Mouse (Mus musculus) limb, embryonic 15.5 days (tissue): ENCODE measurements around the gene Cd177. TPM values are rescaled to one million over a fixed set of nuclear protein-coding genes. Genes with fewer than 3 reads are reported as not detected.
"Not testable (repeated sequence)": the region's sequence is repeated elsewhere in the genome, so short reads cannot be mapped to it uniquely, and the experiment has no call there.

Source experiments
- ATAC-seq: fragments of 200-750 bp; cut with Nextera tagmentation; 2 replicates; pipeline ENCODE4 v1.8.0; 2017; ENCODE audit warnings: low read depth, moderate TSS enrichment; ENCODE audit not compliant: insufficient number of reproducible peaks, low FRiP score, low TSS enrichment
- H3K27ac ChIP-seq: fragments of 300-500 bp; sonication (generic); 2 replicates; pipeline ENCODE4 v1.5.1; 2015; ENCODE audit warnings: moderate library complexity, mild to moderate bottlenecking, inconsistent platforms
- H3K27me3 ChIP-seq: fragments of 300-500 bp; sonication (generic); 2 replicates; pipeline ENCODE4 v1.6.1; 2015; ENCODE audit warnings: inconsistent platforms
- H3K36me3 ChIP-seq: fragments of 300-500 bp; sonication (generic); 2 replicates; pipeline ENCODE4 v1.6.1; 2015; ENCODE audit warnings: inconsistent platforms
- H3K4me1 ChIP-seq: fragments of 300-500 bp; sonication (generic); 2 replicates; pipeline ENCODE4 v1.6.1; 2015; ENCODE audit warnings: inconsistent platforms
- H3K4me2 ChIP-seq: fragments of 300-500 bp; sonication (generic); 2 replicates; pipeline ENCODE4 v1.6.1; 2015; ENCODE audit warnings: mild to moderate bottlenecking, inconsistent platforms
- H3K4me3 ChIP-seq: fragments of 300-500 bp; sonication (generic); 2 replicates; pipeline ENCODE4 v1.5.1; 2015; ENCODE audit warnings: mild to moderate bottlenecking, inconsistent platforms
- H3K9ac ChIP-seq: fragments of 300-500 bp; sonication (generic); 2 replicates; pipeline ENCODE4 v1.6.1; 2015; ENCODE audit warnings: inconsistent platforms
- H3K9me3 ChIP-seq: fragments of 300-500 bp; sonication (generic); 2 replicates; pipeline ENCODE4 v1.6.1; 2016; ENCODE audit warnings: inconsistent platforms
- WGBS: fragments of 180-500 bp; shearing (Covaris S2); methylation state at CpG from one replicate; pipeline ENCODE4 v1.1.7; 2015; 5-methylcytosine and 5-hydroxymethylcytosine counted together
- polyA plus RNA-seq: library from polyadenylated mRNA; unstranded; fragments of >200 nt; fragmentation: Nextera tagmentation; extraction: Ambion mirVana; gene quantifications from 2 replicates; pipeline ENCODE4 v1.2.1, GENCODE M21; 2015

Cd177 gene
- 0.23 and 0.25 TPM in 2 replicates for polyA plus RNA-seq

GRCm38 (mm10) chr7:24760211-24760610, at the start of gene Cd177:
Cd177 (minus strand) TSS chr7:24760311.
- H3K9me3 ChIP-seq: no peaks in the 10 kb centered on the region
- no peaks in the 10 kb centered on the region for H3K36me3 ChIP-seq
- H3K4me2 ChIP-seq: no peak within 1 kb of the TSS
- no peaks in the 10 kb centered on the region for H3K27me3 ChIP-seq
- no peak within 1 kb of the TSS for H3K9ac ChIP-seq
- no peak within 1 kb of the TSS for H3K27ac ChIP-seq
- H3K4me1 ChIP-seq: no peaks in the 10 kb centered on the region
- 64% methylated on average over 6 of the region's 6 CpGs for WGBS
- no peak within 1 kb of the TSS for H3K4me3 ChIP-seq
- no peak for ATAC-seq

GRCm38 (mm10) chr7:24809041-24809440, 48.9 kb upstream of the Cd177 start:
- Histone ChIP-seq H3K36me3 (no peaks in the 10 kb centered on the region), H3K27ac (no peak overlapping the region), H3K9me3 (no peaks in the 10 kb centered on the region), H3K4me1 (no peaks in the 10 kb centered on the region), H3K4me3 (no peak overlapping the region), H3K4me2 (no peak overlapping the region), H3K9ac (no peak overlapping the region), H3K27me3 (no peaks in the 10 kb centered on the region)
- 44% methylated on average over 2 of the region's 2 CpGs for WGBS
- no peak for ATAC-seq

GRCm38 (mm10) chr7:24804826-24805225, 44.7 kb upstream of the Cd177 start:
- no peak overlapping the region for H3K9ac ChIP-seq
- no peak overlapping the region for H3K4me3 ChIP-seq
- no peak overlapping the region for H3K4me2 ChIP-seq
- H3K4me1 ChIP-seq: no peaks in the 10 kb centered on the region
- no peaks in the 10 kb centered on the region for H3K9me3 ChIP-seq
- 45% methylated on average over 6 of the region's 6 CpGs for WGBS
- no peak for ATAC-seq
- H3K27ac ChIP-seq: no peak overlapping the region
- no peaks in the 10 kb centered on the region for H3K36me3 ChIP-seq
- no peaks in the 10 kb centered on the region for H3K27me3 ChIP-seq

GRCm38 (mm10) chr7:24802149-24802767, 42.1 kb upstream of the Cd177 start:
- 69% methylated on average over 7 of the region's 7 CpGs for WGBS
- Histone ChIP-seq H3K27me3 (no peaks in the 10 kb centered on the region), H3K4me1 (no peaks in the 10 kb centered on the region), H3K4me3 (no peak overlapping the region), H3K36me3 (no peaks in the 10 kb centered on the region), H3K4me2 (no peak overlapping the region), H3K9me3 (no peaks in the 10 kb centered on the region), H3K9ac (no peak overlapping the region), H3K27ac (no peak overlapping the region)
- no peak for ATAC-seq

GRCm38 (mm10) chr7:24797918-24798317, 37.8 kb upstream of the Cd177 start:
- Histone ChIP-seq H3K9me3 (peaks cover 4% of the 10 kb centered on the region; the same call in 1 of the 2 replicates), H3K27me3 (no peaks in the 10 kb centered on the region), H3K4me1 (no peaks in the 10 kb centered on the region), H3K27ac (no peak overlapping the region), H3K36me3 (no peaks in the 10 kb centered on the region), H3K4me3 (no peak overlapping the region), H3K9ac (no peak overlapping the region), H3K4me2 (no peak overlapping the region)
- no peak for ATAC-seq
- WGBS: 88% methylated on average over 1 of the region's 1 CpGs

GRCm38 (mm10) chr7:24776918-24777317, 16.8 kb upstream of the Cd177 start, which contains the start of gene Ceacam10:
Ceacam10 (plus strand) TSS chr7:24777206.
- H3K27me3 ChIP-seq, H3K4me2 ChIP-seq, H3K9ac ChIP-seq, H3K9me3 ChIP-seq, H3K4me3 ChIP-seq, ATAC-seq, H3K27ac ChIP-seq, H3K36me3 ChIP-seq, H3K4me1 ChIP-seq: not testable (repeated sequence)
- 44% methylated on average over 4 of the region's 4 CpGs for WGBS

- whole genome bisulfite sequencing: 70% methylated on average over 2 of the region's 2 CpGs
- Histone ChIP-seq H3K27ac (no peak overlapping the region), H3K36me3 (no peaks in the 10 kb centered on the region), H3K27me3 (no peaks in the 10 kb centered on the region), H3K4me2 (no peak overlapping the region), H3K9ac (no peak overlapping the region), H3K9me3 (no peaks in the 10 kb centered on the region), H3K4me1 (no peaks in the 10 kb centered on the region), H3K4me3 (no peak overlapping the region)
- no peak for ATAC-seq
These were observed 16.0 kb upstream of the Cd177 start for GRCm38 (mm10) chr7:24776145-24776544.

- Histone ChIP-seq H3K36me3 (no peaks in the 10 kb centered on the region), H3K4me3 (no peak overlapping the region), H3K4me1 (no peaks in the 10 kb centered on the region), H3K27ac (no peak overlapping the region), H3K27me3 (no peaks in the 10 kb centered on the region), H3K9me3 (no peaks in the 10 kb centered on the region), H3K4me2 (no peak overlapping the region), H3K9ac (no peak overlapping the region)
- WGBS: 52% methylated on average over 3 of the region's 3 CpGs
- no peak for ATAC-seq
These were observed 13.9 kb upstream of the Cd177 start for GRCm38 (mm10) chr7:24773942-24774535.

GRCm38 (mm10) chr7:24771361-24771760, 11.2 kb upstream of the Cd177 start:
- no peak overlapping the region for H3K9ac ChIP-seq
- no peaks in the 10 kb centered on the region for H3K27me3 ChIP-seq
- no peak overlapping the region for H3K4me2 ChIP-seq
- no peak overlapping the region for H3K27ac ChIP-seq
- no peak overlapping the region for H3K4me3 ChIP-seq
- ATAC-seq: no peak
- no peaks in the 10 kb centered on the region for H3K4me1 ChIP-seq
- H3K36me3 ChIP-seq: no peaks in the 10 kb centered on the region
- no peaks in the 10 kb centered on the region for H3K9me3 ChIP-seq

GRCm38 (mm10) chr7:24762574-24762973, 2.5 kb upstream of the Cd177 start:
- Histone ChIP-seq H3K9ac (no peak overlapping the region), H3K4me2 (no peak overlapping the region), H3K9me3 (no peaks in the 10 kb centered on the region), H3K36me3 (no peaks in the 10 kb centered on the region), H3K4me1 (no peaks in the 10 kb centered on the region), H3K27me3 (no peaks in the 10 kb centered on the region), H3K27ac (no peak overlapping the region), H3K4me3 (no peak overlapping the region)
- ATAC-seq: no peak
- WGBS: 78% methylated on average over 8 of the region's 8 CpGs

- no peaks in the 10 kb centered on the region for H3K4me1 ChIP-seq
- no peaks in the 10 kb centered on the region for H3K27me3 ChIP-seq
- H3K9ac ChIP-seq: no peak overlapping the region
- no peaks in the 10 kb centered on the region for H3K36me3 ChIP-seq
- no peak overlapping the region for H3K4me3 ChIP-seq
- no peak overlapping the region for H3K27ac ChIP-seq
- no peak overlapping the region for H3K4me2 ChIP-seq
- no peaks in the 10 kb centered on the region for H3K9me3 ChIP-seq
- WGBS: 80% methylated on average over 6 of the region's 6 CpGs
- ATAC-seq: no peak
These were observed 1.1 kb upstream of the Cd177 start for GRCm38 (mm10) chr7:24761161-24761560.

GRCm38 (mm10) chr7:24758520-24758919, 1.6 kb downstream of the Cd177 start:
- Histone ChIP-seq H3K4me2 (no peak overlapping the region), H3K9ac (no peak overlapping the region), H3K36me3 (no peaks in the 10 kb centered on the region), H3K27ac (no peak overlapping the region), H3K4me3 (no peak overlapping the region), H3K4me1 (no peaks in the 10 kb centered on the region), H3K9me3 (no peaks in the 10 kb centered on the region), H3K27me3 (no peaks in the 10 kb centered on the region)
- no peak for ATAC-seq
- 71% methylated on average over 1 of the region's 1 CpGs for WGBS
